Mouse (Mus musculus) brain, embryonic 14.5 days (tissue): ENCODE results near the gene Pacsin2.

Experiments used
- CTCF ChIP-seq: fragments of 200-500 bp; IDR thresholded peaks from 2 replicates; pipeline ENCODE4 v1.5.1; 2012; ENCODE audit warnings: inconsistent platforms, mild to moderate bottlenecking, moderate library complexity, borderline replicate concordance; ENCODE audit not compliant: insufficient read depth, insufficient read length; ENCODE audit errors: extremely low read depth
- POLR2A ChIP-seq: fragments of 200-500 bp; IDR thresholded peaks from 2 replicates; pipeline ENCODE4 v1.6.1; 2012; ENCODE audit warnings: mild to moderate bottlenecking, inconsistent platforms, borderline replicate concordance; ENCODE audit not compliant: poor library complexity, insufficient read depth, insufficient read length, severe bottlenecking; ENCODE audit errors: extremely low read depth

GRCm38 (mm10) chr15:83360140-83360539, 104.3 kb downstream of the Pacsin2 start:
- TF ChIP-seq POLR2A: no peak
- TF ChIP-seq CTCF: no peak
